Mouse (Mus musculus) erythroblast, embryonic 14.5 days (primary cell): ENCODE results near the gene Rpl19.

ENCODE experiments used
- GATA1 ChIP-seq: IDR thresholded peaks from 2 replicates; pipeline ENCODE4 v1.6.1; 2012; ENCODE audit warnings: low read length, inconsistent platforms, mixed read lengths
- TAL1 ChIP-seq: IDR thresholded peaks from 3 replicates; pipeline ENCODE4 v1.6.1; 2012; ENCODE audit warnings: low read length, inconsistent platforms, mixed read lengths

- TF ChIP-seq GATA1: no peak
- TF ChIP-seq TAL1: no peak
Measured at GRCm38 (mm10) chr11:98011716-98012115, 14.8 kb upstream of the Rpl19 start.
